Mouse (Mus musculus): ENCODE data around the gene C5ar2.
"Not testable (repeated sequence)": the region's sequence is repeated elsewhere in the genome, so short reads cannot be mapped to it uniquely, and the experiment has no call there.

Gene C5ar2

GRCm38 (mm10) chr7:16255963-16256362 is 12.0 kb upstream of the C5ar2 start:
- not testable (repeated sequence) for DNase-seq

- DNase-seq, result no peak
These were observed 10.2 kb upstream of the C5ar2 start for GRCm38 (mm10) chr7:16254195-16254594.

DNA sequence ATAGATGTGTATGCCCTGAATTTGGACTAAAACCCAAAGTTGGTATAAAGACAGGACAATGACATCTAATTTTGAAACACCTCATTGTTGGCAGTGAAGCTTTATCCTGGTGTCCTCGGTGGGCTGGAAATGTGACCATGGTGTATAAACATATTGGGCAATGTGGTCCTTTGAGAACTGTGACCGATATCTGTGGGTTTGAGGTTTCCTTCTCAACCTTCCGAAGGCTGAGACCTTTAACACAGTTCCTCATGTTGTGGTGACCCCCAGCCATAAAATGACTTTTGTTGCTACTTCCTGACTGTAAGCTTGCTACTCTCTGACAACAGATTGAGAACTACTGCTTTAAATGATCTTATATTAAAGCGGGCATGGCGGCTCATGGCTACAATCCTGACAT is 6.7 kb upstream of the C5ar2 start:
- DNase-seq, result no peak

- no peak for DNase-seq
These were observed 2.0 kb upstream of the C5ar2 start for GRCm38 (mm10) chr7:16245958-16246357.

DNA sequence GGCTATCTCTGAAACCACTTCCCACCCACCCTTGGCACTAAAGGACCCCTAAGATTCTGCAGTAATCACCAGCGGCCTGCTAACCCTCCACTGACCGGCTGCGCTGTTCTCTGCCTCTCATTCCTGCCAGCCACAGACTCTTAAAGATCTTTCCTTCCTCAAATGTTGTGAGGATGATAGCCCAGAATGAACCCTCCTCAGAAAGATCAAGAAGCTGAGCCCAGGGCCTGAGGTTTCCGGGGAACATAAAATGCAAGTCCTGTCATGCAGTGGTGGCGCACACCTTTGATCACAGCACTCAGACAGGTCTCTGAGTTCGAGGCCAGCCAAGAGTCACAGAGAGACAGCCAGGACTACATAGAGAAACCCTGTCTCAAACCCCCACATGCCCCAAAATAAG is 1.8 kb downstream of the C5ar2 start:
- no peak for DNase-seq

DNA sequence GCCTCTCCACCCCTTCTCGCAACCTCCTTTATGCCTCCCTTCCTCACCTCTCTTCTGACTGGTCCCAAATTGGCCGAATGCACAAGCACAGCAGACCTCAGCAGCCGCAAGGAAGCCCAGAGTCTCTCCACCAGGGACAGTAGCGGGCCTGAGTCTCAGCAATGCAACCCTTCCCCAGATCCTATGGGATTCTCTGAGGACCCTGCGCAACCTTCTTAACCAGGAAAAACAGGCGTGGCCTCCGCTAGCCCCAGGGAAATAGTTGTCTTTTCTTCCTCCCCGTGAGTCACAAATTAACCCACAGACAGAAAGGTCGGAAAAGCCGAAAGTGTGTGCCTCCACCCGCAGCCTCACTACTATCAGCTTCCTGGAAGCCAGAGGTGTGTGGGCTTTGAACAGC is 2.2 kb downstream of the C5ar2 start:
- DNase-seq, result no peak

DNA sequence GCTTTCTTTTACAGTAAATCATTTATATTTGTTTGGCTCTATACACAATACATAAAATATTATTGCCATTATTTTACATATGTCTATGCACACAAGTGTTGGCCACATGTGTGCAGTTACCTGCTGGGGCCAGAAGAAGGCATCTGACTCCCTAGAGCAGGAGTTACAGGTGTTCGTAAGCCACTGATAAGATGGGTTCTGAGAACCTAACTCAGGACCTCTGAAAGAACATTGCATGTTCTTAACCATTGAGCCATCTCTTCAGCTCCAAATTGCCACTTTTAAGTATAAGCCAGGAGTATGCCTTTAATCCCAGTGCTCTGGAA is 3.0 kb downstream of the C5ar2 start:
- DNase-seq, result no peak

DNA sequence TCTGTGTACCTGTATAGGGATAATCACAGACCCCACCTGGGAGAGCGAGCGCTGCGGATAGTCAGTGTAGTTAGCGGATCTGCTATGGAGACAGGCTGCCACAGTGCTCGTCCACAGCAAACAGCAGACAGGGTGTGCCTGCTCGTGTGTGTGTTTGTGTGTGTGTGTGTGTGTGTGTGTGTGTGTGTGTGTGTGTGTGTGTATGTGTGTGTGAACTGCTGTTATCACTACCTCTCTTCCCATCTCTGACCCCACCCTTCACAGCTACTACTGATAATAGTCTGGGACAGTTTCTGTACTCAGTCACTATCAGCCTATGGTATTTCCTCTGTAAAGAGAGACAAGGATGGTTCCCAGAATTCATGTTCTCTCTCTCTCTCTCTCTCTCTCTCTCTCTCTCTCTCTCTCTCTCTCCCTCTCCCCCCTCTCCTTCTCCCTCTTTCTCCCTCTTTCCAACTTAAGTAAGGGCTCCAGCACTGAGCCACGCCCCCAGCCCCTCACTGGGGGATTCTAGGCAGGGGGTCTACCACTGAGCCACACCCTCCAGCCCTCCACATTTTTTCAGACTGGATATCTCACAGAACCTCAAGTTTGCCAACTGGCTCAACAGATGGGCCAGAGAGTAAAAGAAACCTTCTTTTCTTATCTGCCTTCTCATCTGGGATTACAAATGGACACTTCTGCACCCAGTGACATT is 3.5 kb downstream of the C5ar2 start:
- DNase-seq, result no peak

DNA sequence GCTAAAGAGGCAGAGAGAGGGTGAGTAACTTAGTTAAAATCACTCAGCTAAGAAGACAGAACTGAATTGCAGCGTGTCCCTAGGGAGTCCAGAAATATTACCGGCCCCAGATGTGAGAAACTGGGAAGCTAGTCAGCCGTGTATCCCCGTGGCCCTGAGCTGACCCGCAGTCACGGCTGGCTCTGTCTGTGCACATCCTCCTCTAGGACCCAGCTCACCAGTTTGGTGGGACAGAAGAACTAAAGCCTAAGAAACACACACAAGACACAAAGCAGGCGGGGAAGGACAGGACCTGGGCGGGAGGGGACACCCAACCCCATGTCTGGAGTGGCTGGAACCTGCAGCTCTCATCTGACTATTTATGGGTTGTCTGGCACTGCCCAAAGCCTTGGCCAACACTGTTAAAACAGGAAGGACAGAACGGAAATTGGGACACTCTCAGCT is 4.4 kb downstream of the C5ar2 start:
- DNase-seq, result no peak

GRCm38 (mm10) chr7:16229869-16230268 is 14.1 kb downstream of the C5ar2 start:
- no peak for DNase-seq

- peak; percentile 97 for DNase-seq
These were observed 22.2 kb downstream of the C5ar2 start, which contains the start of gene Dhx34 for GRCm38 (mm10) chr7:16221582-16222272. Dhx34 (minus strand) TSS chr7:16222037.

- DNase-seq, result no peak
These were observed 30.0 kb downstream of the C5ar2 start for GRCm38 (mm10) chr7:16213986-16214385.

DNA sequence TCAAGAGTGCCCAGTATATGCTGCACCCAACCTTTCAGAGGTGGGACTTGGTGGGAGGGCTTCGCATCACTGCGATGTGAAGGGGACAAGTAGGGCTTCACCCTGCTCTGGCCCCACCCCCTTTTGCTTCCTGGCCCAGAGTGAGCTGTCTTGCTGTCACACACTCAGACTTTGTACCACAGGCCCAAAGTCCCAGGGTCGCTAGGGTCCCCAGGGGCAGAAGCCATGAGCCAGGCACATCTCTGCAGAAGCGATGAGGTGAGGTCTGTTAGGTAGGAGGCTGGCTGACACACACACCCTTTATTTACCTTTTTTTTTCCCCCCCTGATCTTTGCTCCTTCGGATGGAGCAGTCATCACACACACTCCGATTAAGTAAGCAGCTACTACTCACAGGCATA is 30.8 kb downstream of the C5ar2 start:
- no peak for DNase-seq

GRCm38 (mm10) chr7:16210862-16211365 is 33.0 kb downstream of the C5ar2 start:
- no peak for DNase-seq

GRCm38 (mm10) chr7:16208781-16209665 is 34.9 kb downstream of the C5ar2 start:
- no peak for DNase-seq

GRCm38 (mm10) chr7:16207496-16207895 is 36.5 kb downstream of the C5ar2 start:
- no peak for DNase-seq

- DNase-seq, result no peak
These were observed 36.9 kb downstream of the C5ar2 start for GRCm38 (mm10) chr7:16207076-16207475.

- DNase-seq, result no peak
These were observed 39.2 kb downstream of the C5ar2 start for GRCm38 (mm10) chr7:16204791-16205190.

DNA sequence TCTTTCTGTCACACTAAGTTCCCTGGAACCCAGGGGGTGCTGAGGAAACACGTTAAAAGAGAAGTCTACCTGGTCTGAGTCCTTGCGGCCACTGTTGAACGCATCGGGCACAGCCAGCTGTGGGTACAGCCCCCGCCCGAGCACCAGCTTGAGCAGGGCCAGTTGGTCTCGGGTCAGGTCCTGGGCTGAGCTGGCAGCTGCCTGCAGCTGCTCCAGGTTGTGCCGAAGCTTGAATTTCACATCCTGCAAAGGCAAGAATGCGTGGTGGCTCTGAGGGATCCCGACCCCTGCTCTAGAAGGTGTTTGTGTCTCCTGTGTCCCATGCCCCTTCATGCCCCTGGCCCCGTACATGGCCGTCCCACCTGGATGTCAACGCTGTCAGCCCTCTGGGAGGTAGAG is 40.5 kb downstream of the C5ar2 start:
- DNase-seq, result no peak

GRCm38 (mm10) chr7:16202756-16203504 is 41.0 kb downstream of the C5ar2 start:
- DNase-seq, result no peak

GRCm38 (mm10) chr7:16201136-16201535 is 42.8 kb downstream of the C5ar2 start:
- DNase-seq, result no peak

- no peak for DNase-seq
These were observed 45.4 kb downstream of the C5ar2 start for GRCm38 (mm10) chr7:16198540-16198939.

GRCm38 (mm10) chr7:16197166-16197565 is 46.8 kb downstream of the C5ar2 start:
- DNase-seq, result no peak
